Mouse (Mus musculus): Measurements from ENCODE around the gene Zfp990. TPM values are rescaled to one million over a fixed set of nuclear protein-coding genes. Genes with fewer than 3 reads are reported as not detected.

The Zfp990 gene
- polyA plus RNA-seq, 1 experiment from 2014 or later: 0.05 TPM

Other genes with a start within 250 kb of the Zfp990 start
- 0.29 and 0.58 TPM in 2 replicates for gene Tnfrsf8, start 195.6 kb upstream of the Zfp990 start, polyA plus RNA-seq (2015; fragmentation: Nextera tagmentation; extraction: Ambion mirVana)
- gene Gm13212, start 74.4 kb downstream of the Zfp990 start, polyA plus RNA-seq (2015; fragmentation: Nextera tagmentation; extraction: Ambion mirVana): 0.16 and 0.28 TPM in 2 replicates
- gene Zfp980, start 159.9 kb downstream of the Zfp990 start, polyA plus RNA-seq (2015; fragmentation: Nextera tagmentation; extraction: Ambion mirVana): not detected in 2 replicates

Measured in hindbrain, embryonic 15.5 days (tissue).